Mouse (Mus musculus) E14TG2a.4 (cell line): ENCODE data around the gene Lrrc47.

Experiments
- CTCF ChIP-seq: conservative IDR thresholded peaks from 2 replicates; pipeline ENCODE4 v1.5.1; 2014; ENCODE audit warnings: low read length
- NANOG ChIP-seq: IDR thresholded peaks from 2 replicates; pipeline ENCODE4 v1.6.1; 2014; ENCODE audit warnings: borderline replicate concordance, low read length, mixed read lengths
- POU5F1 ChIP-seq: IDR thresholded peaks from 2 replicates; pipeline ENCODE4 v1.6.1; 2014; ENCODE audit warnings: low read length, borderline replicate concordance

DNA sequence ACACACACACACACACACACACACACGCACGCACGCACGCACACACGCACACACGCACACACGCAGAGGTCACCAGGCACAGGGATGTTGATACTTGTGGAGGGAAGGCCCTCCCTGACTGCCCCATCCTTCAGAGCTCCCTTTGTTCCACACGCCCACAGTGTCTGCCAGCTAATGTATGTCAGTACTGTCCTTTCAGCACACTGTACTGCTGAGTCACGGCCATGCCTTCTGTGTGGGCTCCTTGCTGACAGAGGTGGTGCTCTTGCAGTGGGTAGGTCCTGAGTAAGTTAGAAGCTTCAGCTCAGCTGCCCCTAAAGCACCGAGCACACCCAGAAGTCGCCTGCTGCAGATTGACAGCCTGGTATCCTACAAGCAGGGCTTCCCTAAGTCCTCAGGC is 31.1 kb upstream of the Lrrc47 start:
- TF ChIP-seq CTCF = no peak
- TF ChIP-seq POU5F1 = no peak
- no peak for TF ChIP-seq NANOG
